Mouse (Mus musculus): Measurements from ENCODE around the gene Abcb9.

Gene Abcb9

GRCm38 (mm10) chr5:124031068-124031955 is 64.3 kb downstream of the Abcb9 start:
- DNase-seq (ENCODE audit: low spot score), result peak; percentile 47

- DNase-seq (ENCODE audit: low spot score), result no peak
Observed at GRCm38 (mm10) chr5:124030386-124031067, 65.1 kb downstream of the Abcb9 start.

DNA sequence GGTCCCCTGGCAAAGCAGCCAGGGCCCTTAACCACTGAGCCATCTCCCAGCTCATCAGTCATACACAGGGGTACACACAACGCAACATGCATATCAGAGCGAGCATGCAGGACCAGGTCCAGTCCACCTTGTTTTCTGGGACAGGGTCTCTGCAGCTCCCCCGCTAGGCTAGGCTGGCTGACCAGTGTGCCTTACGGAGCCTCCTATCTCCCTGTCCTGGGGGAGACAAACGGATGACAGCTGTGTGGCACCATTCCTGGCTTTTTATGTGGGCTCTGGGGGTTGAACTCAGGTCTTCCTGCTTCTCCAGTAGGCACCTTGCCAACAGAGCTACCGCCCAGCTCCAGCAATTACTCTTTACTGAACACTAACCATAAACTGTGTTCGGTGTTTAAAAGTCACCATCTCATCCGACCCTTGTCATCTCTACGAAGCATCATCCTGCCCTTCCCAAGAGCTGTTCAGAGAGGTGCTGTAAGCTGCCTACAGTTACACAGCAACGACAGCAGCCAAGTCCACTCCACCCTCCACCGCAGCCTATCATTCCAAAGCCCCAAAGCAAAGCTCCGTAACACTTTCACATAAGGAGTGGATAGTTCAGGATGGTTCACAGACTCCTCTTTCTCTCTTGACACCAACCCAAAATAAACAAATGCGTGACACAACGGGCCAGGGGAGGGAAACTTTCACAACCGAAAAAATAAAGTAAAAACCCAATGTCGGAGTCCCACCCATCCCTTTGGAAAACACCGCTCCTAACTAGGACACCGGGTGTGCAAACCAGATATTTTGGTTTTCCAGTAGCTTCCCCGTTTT is 66.2 kb downstream of the Abcb9 start:
- no peak for DNase-seq (ENCODE audit: low spot score)

- DNase-seq (ENCODE audit: low spot score), result no peak
Observed at GRCm38 (mm10) chr5:124028680-124029079, 66.9 kb downstream of the Abcb9 start.

DNA sequence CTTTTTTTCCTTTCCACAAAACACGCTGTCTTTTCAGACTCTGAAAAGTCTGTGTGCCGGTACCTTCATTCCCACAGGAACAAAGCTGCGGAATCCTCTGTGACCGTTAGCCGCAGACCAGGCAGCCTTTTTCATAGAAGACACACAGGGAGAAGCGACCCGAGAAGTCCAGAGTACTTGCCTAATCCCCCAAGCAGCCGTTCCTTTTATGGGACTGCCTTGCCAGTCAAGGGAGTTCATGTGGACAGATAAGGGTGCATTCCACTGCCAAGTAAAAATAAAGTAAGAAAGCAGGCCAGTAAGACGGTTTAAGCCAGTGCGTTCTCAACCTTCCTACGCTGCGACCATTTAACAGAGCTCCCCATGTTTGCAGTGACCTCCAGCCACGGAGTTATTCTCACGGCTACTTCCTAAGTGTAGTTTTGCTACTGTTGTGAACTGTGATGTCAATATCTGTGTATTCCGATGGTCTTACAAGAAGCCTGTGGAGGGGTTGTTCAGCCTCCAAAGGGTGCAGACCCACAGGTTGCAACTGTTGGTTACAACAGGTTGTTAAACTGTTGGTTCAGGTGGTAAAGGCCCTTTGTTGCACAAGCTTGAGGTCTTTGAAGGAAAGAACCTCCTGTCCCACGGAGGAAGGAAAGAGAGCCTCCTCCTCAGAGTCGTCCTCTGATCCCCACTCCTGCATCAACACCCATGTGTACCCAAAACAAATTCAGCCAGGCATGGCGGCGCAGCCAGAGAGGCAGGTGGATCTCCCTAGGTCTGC is 67.7 kb downstream of the Abcb9 start:
- DNase-seq (ENCODE audit: low spot score), result no peak

GRCm38 (mm10) chr5:124026568-124026967 is 69.0 kb downstream of the Abcb9 start:
- no peak for DNase-seq (ENCODE audit: low spot score)

- no peak for DNase-seq (ENCODE audit: low spot score)
Observed at GRCm38 (mm10) chr5:124025587-124026441, 69.8 kb downstream of the Abcb9 start.

- no peak for DNase-seq (ENCODE audit: low spot score)
Observed at GRCm38 (mm10) chr5:124025146-124025545, 70.5 kb downstream of the Abcb9 start.

DNA sequence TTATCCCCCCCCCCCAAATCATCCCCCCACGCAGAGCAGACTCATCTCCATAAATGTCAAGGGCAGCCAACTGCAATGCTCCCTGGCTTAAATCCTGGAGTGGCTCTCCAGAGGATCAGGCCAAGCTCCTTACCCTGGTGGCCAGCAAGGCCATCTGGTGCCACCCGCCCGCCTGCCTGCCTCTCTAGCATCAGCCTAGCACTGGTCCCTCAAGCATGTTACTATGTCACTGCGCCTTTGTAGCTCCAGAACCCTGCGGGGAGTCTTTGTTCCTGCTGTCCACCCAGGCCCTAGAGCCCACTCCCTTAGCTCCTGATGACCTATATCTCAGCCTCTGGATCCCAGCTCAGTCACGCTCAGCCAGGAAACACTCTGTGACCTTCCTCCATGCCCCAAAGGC is 70.9 kb downstream of the Abcb9 start:
- DNase-seq (ENCODE audit: low spot score), result no peak

DNA sequence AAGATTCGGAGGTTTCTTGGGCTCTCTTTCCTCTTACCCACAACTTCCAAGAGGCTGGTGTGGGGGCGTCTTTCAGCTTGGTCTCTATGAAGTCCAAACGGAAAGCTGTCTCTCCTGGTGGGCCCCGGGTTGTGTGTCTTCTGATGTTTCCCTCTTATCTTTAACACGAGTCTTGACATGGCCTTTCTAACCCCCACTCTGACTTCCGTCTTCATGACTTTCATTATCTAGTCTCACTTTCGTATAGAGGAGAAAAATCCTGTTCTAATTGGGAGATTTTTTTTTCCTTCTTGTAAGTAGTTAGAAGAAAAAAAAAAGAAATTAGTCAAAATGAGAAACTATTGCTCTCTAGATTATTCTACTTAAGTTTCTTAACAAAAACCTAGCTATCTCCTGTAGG is 73.2 kb downstream of the Abcb9 start:
- no peak for DNase-seq (ENCODE audit: low spot score)

GRCm38 (mm10) chr5:124021701-124022100 is 73.9 kb downstream of the Abcb9 start:
- DNase-seq (ENCODE audit: low spot score), result no peak

- DNase-seq (ENCODE audit: low spot score), result no peak
Observed at GRCm38 (mm10) chr5:124021148-124021547, 74.5 kb downstream of the Abcb9 start.

DNA sequence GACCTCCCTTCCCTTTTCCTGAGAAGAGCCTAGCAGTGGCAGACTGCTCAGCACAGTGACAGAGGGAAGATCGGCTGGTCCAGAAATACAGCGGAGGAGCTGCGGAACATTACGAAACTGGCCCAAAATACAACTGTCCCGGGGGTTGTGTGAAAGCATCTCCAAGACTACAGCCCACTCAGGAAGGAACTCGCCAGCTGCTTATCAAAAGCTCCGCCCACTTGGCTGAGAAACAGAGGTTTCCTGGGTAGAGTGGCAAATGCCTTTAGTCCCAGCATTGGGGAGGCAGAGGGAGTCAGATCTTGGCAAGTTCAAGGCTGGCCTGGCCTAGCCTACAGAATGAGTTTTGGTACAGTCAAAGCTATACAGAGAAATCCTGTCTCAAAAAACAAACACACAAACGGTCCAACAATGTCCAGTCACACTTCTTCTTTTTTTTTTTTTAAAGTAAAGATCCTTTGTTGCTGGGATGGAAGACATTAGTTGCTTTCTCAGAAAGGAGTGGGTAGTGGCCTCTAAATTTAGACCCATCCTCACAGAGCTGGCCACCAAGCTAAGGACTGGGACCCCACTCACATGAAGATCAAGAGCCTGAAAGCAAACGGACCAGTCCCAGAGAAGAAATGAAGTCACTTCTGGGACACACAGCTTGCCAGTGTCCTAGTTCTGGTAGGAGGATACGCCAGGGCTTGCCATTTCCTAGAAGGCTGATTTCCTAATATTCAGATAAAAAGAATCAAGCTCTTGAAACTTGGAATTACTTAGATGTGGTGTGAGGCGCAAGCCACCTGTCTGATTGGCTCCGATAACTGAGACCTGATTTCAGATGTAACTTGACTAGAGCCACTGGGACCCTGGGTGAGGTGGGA is 76.0 kb downstream of the Abcb9 start:
- DNase-seq (ENCODE audit: low spot score), result peak; percentile 61

DNA sequence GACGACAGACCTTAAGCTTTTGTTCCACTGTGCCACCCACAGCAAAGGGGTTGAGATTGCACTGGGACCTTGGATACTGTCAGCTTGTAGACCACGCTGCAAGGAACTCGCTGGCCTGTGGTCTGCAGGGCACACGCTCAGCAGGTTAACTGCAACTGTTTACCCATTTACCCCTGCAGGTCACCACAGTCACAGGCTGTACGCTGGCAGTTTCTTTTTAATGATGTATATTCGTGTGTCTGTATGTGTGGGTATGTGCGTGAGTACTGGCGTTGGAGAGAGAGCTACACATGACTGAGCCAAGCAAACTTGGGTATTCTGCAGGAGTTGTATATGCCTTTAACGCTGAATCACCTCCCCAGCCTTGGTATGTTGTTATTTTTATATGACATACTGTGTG is 76.9 kb downstream of the Abcb9 start:
- no peak for DNase-seq (ENCODE audit: low spot score)

DNA sequence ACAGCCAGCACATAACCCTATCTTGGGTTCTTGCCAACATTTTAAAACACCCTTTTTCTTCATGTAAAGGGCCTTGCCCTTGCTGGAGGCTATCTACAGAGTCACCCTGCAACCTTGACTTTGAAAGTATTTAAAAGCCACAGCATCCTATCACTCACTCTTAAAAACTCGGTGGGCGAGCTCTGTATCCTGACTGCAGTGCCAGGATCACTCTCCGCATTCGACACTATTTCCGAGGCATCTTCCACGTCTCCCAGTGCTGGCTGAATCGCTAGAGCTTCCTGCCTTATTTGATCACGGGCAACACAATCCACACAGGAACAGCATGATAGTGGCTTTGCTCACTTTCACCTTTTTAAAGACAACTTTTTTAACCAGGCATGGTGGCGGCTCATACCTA is 77.7 kb downstream of the Abcb9 start:
- no peak for DNase-seq (ENCODE audit: low spot score)

DNA sequence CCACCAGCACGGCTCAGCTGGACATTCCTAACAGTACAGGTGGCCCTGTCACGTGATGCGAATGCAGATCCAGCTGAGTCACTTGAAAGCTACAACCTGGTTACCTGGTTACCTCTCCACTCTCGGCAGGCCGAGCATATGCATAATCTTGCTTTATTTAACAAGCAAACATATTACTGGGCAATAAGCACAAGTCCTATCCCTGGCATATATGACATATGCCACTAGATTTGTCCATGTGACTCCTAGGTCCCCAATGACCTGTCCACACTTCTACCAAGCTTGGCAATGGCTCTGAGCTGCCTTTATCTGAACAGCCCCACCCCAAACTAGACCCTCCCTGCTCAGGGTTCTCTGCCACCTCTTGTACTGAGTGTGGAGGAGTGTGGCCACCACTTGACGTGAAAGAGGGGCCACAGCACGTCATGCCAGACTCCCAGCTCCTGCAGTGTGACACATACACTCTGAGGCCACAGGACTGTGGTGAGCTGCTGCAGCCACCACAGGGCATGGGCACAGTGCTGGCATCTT is 79.2 kb downstream of the Abcb9 start:
- DNase-seq (ENCODE audit: low spot score), result no peak

- no peak for DNase-seq (ENCODE audit: low spot score)
Observed at GRCm38 (mm10) chr5:124015727-124016126, 79.9 kb downstream of the Abcb9 start.

GRCm38 (mm10) chr5:124014791-124015251 is 80.8 kb downstream of the Abcb9 start:
- DNase-seq (ENCODE audit: low spot score), result no peak

DNA sequence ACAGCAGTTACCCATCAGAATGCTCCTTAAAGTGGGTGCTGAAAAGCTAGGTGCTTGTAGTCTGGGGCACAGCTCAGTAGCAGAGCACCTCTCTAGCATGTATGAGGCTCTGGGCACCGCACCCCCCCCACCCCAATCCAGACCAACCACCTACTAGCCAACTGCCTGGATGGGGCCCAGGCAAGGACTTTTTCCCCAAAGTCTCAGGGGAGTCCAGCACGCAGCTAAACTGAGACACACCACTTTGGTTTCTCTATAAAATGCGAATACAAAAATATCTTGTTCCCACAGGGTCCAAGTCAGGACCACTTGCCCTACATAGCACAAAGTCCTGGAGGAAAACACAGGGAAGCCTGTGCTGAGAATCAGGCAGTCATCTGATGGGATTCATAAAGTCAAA is 81.4 kb downstream of the Abcb9 start:
- no peak for DNase-seq (ENCODE audit: low spot score)

All from urinary bladder, postnatal 14 days (tissue).